Mouse (Mus musculus): ENCODE measurements around the gene Fgfr2. TPM values are rescaled to one million over a fixed set of nuclear protein-coding genes. Genes with fewer than 3 reads are reported as not detected.

The Fgfr2 gene
- polyA plus RNA-seq, 1 experiment = not detected

GRCm38 (mm10) chr7:131542115-131542871 lies 1580.9 kb downstream of the Fgfr2 start, which contains the start of gene Hmx3:
TSS of gene Hmx3 (plus strand) at chr7:131542867.

GRCm38 (mm10) chr7:131410416-131411058 lies 1712.6 kb downstream of the Fgfr2 start, which contains the start of the genes Ikzf5 and Acadsb:
TSS of gene Ikzf5 (minus strand) at chr7:131410521.
TSS of gene Acadsb (plus strand) at chr7:131410601.

DNA sequence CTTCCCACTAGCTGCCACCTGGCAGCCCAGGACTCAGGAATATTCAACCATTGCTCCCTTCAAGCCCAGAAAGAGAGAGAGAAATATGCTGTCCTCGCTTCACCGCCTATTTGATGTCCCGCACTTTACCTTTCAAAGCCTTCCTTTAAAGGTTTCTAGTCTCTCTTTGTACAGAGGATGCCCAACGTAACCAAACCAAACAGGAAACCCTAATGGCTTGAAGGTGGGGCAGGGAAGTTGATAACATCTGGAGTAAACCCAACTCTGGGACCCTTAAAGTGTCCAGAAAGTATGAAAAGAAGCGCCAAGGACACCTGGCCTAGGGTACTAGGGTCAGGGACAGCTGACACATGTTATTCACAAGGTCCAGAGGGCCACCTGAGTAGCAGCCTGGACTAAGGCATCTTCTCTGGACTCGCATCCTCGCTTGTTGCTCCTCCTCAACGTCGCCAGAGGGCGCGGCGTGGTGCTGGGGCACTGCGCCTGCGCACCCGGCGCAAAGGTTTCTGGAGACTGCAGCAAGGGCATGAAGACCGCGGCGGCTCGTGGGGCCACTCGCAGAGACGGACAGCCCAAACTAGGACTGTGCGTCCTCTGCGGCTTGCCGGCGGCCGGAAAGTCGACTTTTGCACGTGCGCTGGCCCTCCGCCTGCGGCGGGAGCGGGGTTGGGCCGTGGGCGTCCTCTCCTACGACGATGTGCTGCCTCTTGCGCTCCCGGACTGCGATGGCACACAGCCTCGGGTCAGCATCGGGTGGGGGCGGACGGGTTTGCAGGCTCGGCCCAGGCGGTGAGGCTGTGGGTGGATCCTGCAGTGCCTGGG lies 1752.3 kb downstream of the Fgfr2 start, which contains the start of gene Pstk:
TSS of gene Pstk (plus strand) at position 494 of the 822 bp plus-strand sequence.

GRCm38 (mm10) chr7:131362615-131363300 lies 1760.4 kb downstream of the Fgfr2 start, which contains the start of gene 2310057M21Rik:
TSS of gene 2310057M21Rik (minus strand) at chr7:131362759.

GRCm38 (mm10) chr7:131333564-131333963 lies 1789.6 kb downstream of the Fgfr2 start, which contains the start of gene Fam24a:
TSS of gene Fam24a (plus strand) at chr7:131333864.

GRCm38 (mm10) chr7:131329416-131329815 lies 1793.7 kb downstream of the Fgfr2 start, which contains the start of gene Fam24b:
TSS of gene Fam24b (minus strand) at chr7:131329516.

GRCm38 (mm10) chr7:131322192-131322591 lies 1801.0 kb downstream of the Fgfr2 start, which contains the start of gene Cuzd1:
TSS of gene Cuzd1 (minus strand) at chr7:131322292.

DNA sequence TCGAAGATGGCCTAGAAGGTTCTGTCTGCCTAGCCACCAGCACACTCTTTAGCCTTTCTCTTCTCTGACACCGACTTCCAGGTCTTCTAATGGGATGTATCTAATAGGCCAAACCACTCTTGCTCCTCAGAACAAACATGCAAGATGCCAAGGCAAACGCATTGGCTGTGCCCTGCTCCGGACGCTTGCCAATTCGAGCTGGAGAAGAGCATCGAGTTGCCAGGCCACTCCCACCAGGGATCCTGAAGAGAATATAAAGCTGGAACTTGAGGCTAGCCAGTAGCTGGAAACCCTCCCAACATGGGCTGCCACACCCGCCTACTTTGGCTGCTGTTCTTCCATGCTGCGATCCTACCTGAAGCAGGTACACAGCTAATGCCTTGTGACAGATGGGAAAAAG lies 1949.0 kb downstream of the Fgfr2 start, which contains the start of gene 5430419D17Rik:
TSS of gene 5430419D17Rik (plus strand) at position 282 of the 400 bp plus-strand sequence.

GRCm38 (mm10) chr7:131146214-131146613 lies 1976.9 kb downstream of the Fgfr2 start, which contains the start of gene 4933402N03Rik:
TSS of gene 4933402N03Rik (minus strand) at chr7:131146314.

GRCm38 (mm10) chr7:131031755-131032154 lies 2091.4 kb downstream of the Fgfr2 start, which contains the start of gene Dmbt1:
TSS of gene Dmbt1 (plus strand) at chr7:131032053.

GRCm38 (mm10) chr7:130935793-130936471 lies 2187.2 kb downstream of the Fgfr2 start, which contains the start of gene Htra1:
TSS of gene Htra1 (plus strand) at chr7:130936111.

GRCm38 (mm10) chr7:130865613-130866591 lies 2257.2 kb downstream of the Fgfr2 start, which contains the start of gene Plekha1:
TSS of gene Plekha1 (plus strand) at chr7:130865756.

DNA sequence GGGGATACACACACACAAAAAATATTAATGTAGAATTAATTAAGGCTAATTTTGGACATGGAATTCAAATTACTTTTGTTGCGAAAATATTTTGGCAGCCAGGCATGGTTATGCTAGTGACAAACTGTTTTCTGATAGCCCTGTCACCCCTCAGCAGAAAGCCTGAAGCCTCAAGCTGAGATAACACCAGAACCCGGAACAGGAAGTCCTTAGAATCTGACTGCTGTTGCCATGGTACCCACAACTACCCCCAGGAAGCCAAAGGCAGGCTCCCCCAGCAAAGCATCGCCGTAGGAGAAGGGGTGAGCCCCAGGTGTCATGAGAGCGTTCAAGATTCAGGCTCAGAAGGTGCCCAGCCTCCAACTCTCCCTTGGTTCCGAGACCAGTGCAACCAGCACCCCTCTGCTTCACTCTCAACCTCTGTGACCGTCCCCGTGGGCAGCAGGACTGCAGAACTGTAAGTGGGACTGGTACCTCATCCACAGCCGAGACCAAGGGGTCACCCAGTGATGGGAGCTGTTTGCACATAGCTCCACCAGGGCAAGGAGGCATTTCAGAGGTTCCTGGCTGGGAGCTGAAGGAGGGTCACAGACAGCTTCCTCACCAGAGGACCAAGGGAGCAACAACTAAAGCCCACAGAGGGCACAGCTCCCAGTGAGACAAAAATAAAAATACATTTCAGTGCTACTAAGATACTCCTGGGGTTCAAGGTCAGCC lies 2349.1 kb downstream of the Fgfr2 start, which contains the start of gene Btbd16:
TSS of gene Btbd16 (plus strand) at position 156 of the 717 bp plus-strand sequence.

DNA sequence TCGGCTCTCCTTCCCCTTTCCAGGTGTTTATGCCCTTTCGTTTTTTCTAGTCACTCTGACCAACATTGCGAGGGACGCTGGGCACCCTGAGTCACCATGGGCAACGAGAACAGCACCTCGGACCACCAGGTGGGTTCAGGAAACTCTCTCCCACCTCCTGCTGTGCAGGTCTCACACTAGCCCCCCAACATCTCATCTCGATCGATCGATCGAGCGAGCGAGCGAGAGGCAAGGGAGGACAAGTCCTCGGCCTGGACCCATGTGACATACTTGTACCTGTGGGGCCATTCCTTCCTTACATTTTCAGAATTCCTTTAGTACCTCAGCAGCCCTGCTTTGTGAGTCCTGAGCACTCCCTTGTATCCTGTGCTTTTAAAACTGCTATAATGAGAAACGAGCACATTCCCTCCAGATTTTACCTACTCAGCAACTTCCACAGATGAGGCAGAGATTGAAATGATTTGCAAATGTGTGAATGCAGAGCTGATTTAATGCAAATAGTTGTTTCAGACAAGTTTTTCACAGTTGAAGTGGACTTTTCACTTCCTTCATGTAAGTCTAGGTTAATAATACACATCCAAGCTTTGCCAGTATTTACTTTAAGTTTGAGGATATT lies 2545.7 kb downstream of the Fgfr2 start, which contains the start of gene Tacc2:
TSS of gene Tacc2 (plus strand) at position 51 of the 616 bp plus-strand sequence.

DNA sequence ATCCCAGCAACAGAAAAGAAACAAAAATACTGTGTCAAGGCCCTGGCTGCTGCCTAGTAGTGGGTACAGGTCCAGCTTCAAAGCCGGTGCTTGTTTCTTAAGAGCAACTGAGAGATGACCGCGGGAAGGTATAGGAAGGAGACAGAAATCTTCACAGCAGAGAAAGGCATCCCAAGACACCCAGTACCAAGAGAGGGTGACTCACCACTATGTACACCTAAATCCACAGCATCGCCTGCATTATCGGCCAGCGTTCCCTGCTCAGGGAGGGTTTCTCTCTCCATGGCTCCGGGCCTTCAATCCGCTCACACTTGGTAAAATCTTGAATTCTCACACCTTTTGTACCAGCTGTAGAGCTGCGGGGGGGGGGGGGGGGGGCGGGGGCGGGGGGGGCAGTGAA lies 2550.3 kb downstream of the Fgfr2 start, which contains the start of gene Nsmce4a:
TSS of gene Nsmce4a (minus strand) at position 298 of the 400 bp plus-strand sequence.

DNA sequence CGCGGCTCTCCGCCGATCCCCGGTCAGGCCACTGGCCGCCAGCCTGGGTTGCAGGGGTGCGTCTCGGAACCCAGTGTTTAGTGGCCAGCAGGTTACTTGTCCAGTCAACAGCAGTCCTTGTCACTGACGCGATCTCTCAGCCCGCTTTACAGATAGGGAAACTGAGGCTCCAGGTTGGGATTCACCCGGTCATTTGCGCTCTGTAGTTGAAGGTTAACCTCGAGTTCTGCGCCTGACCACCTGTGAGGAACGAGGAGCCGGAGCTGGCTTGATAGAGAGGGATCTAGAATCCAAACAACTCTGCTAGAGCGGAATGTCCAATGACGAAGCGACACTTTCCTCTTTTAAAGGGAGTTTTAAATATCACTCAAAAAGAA lies 2603.1 kb downstream of the Fgfr2 start, which contains the start of gene Ate1:
TSS of gene Ate1 (minus strand) at position 321 of the 377 bp plus-strand sequence.

Data from megakaryocyte-erythroid progenitor cell, adult 5 weeks (primary cell).